Mouse (Mus musculus) brain, embryonic 14.5 days (tissue): Measurements from ENCODE around the gene Zfp609.

Source experiments
- CTCF ChIP-seq: fragments of 200-500 bp; IDR thresholded peaks from 2 replicates; pipeline ENCODE4 v1.5.1; 2012; ENCODE audit warnings: inconsistent platforms, mild to moderate bottlenecking, moderate library complexity, borderline replicate concordance; ENCODE audit not compliant: insufficient read depth, insufficient read length; ENCODE audit errors: extremely low read depth
- POLR2A ChIP-seq: fragments of 200-500 bp; IDR thresholded peaks from 2 replicates; pipeline ENCODE4 v1.6.1; 2012; ENCODE audit warnings: mild to moderate bottlenecking, inconsistent platforms, borderline replicate concordance; ENCODE audit not compliant: poor library complexity, insufficient read depth, insufficient read length, severe bottlenecking; ENCODE audit errors: extremely low read depth

DNA sequence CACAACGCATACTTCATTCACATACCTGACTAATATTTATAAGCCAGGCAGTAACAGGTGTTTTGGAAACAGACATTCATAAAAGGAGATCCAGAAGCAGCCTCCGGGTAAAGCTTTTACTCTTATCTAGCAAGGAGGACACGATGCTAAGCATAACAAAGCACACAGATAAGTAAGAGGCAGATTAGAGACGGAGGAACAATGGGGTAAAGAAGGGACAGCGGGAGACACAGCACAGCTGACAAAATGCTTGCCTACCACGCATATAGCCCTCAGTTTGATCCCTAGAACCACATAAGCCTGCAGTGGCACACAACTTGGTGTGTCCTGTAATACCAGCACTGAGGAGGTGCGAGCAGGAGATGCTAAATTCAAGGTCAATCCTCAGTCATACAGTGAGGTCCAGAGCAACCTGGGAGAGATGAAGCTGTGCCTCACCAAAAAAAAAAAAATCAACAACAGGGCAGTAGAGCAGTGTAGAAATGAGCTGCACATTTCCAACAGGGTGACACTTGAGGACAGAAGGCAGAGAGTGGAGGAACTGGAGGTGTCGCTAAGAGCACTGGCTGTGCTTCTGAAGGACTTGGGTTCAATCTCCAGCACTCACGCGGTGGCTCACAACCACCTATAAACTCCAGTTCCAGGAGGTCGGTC lies 56.2 kb downstream of the Zfp609 start:
- no peak for TF ChIP-seq CTCF
- no peak for TF ChIP-seq POLR2A
